Mouse (Mus musculus): ENCODE data around the gene Atp2b1.

The Atp2b1 gene

GRCm38 (mm10) chr10:98913961-98914809 lies at the start of gene Atp2b1:
Atp2b1 (plus strand) TSS chr10:98914406.
- peak; percentile 92 for DNase-seq

GRCm38 (mm10) chr10:98864851-98865250 lies 49.4 kb upstream of the Atp2b1 start:
- no peak for DNase-seq

GRCm38 (mm10) chr10:98866836-98867370 lies 47.3 kb upstream of the Atp2b1 start:
- no peak for DNase-seq

GRCm38 (mm10) chr10:98868351-98868908 lies 45.8 kb upstream of the Atp2b1 start:
- DNase-seq = no peak

- DNase-seq = no peak
Measured at GRCm38 (mm10) chr10:98877855-98878254, 36.4 kb upstream of the Atp2b1 start.

- DNase-seq = no peak
Measured at GRCm38 (mm10) chr10:98878636-98879035, 35.6 kb upstream of the Atp2b1 start.

GRCm38 (mm10) chr10:98880057-98880456 lies 34.1 kb upstream of the Atp2b1 start:
- no peak for DNase-seq

- no peak for DNase-seq
Measured at GRCm38 (mm10) chr10:98880711-98881110, 33.5 kb upstream of the Atp2b1 start.

- no peak for DNase-seq
Measured at GRCm38 (mm10) chr10:98881492-98881891, 32.7 kb upstream of the Atp2b1 start.

GRCm38 (mm10) chr10:98882587-98882986 lies 31.6 kb upstream of the Atp2b1 start:
- DNase-seq = no peak

- DNase-seq = no peak
Measured at GRCm38 (mm10) chr10:98884445-98884844, 29.8 kb upstream of the Atp2b1 start.

- DNase-seq = no peak
Measured at GRCm38 (mm10) chr10:98886770-98887271, 27.4 kb upstream of the Atp2b1 start.

- DNase-seq = no peak
Measured at GRCm38 (mm10) chr10:98891361-98891760, 22.8 kb upstream of the Atp2b1 start.

GRCm38 (mm10) chr10:98897507-98897906 lies 16.7 kb upstream of the Atp2b1 start:
- no peak for DNase-seq

- no peak for DNase-seq
Measured at GRCm38 (mm10) chr10:98897913-98898748, 16.1 kb upstream of the Atp2b1 start.

GRCm38 (mm10) chr10:98901533-98901932 lies 12.7 kb upstream of the Atp2b1 start:
- no peak for DNase-seq

GRCm38 (mm10) chr10:98905987-98906386 lies 8.2 kb upstream of the Atp2b1 start:
- no peak for DNase-seq

- no peak for DNase-seq
Measured at GRCm38 (mm10) chr10:98906941-98907549, 7.2 kb upstream of the Atp2b1 start.

- no peak for DNase-seq
Measured at GRCm38 (mm10) chr10:98913610-98913960, 621 bp upstream of the Atp2b1 start.

GRCm38 (mm10) chr10:98914810-98915241 lies 620 bp downstream of the Atp2b1 start:
- peak in 1 of 2 experiments; percentile 69 for DNase-seq

GRCm38 (mm10) chr10:98915398-98915931 lies 1.3 kb downstream of the Atp2b1 start:
- peak; percentile 52 for DNase-seq

Measured in thymus, adult 18-20 months (tissue).